Mouse (Mus musculus): ENCODE measurements around the gene Gsto2.

Gsto2 gene

DNA sequence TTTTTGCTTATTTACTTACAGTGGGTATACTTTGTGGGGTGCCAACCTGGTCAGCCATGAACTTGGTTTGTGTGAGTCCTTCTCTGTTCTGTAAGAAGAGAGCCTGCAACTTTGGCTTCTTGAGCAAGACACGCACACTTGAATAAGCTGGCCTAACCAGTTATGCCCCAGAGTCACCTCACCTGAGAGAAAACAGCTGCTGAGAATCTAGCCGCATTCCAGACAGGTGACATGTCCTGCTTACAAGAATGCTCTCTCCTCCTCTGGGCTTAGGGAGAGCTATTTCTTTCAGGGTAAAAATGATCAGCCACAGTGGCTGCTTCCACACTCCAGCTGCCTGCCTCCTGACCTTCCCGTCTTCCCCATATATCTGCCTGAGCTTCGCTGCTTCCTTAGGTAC, 63.7 kb downstream of the Gsto2 start:
- DNase-seq: no peak

DNA sequence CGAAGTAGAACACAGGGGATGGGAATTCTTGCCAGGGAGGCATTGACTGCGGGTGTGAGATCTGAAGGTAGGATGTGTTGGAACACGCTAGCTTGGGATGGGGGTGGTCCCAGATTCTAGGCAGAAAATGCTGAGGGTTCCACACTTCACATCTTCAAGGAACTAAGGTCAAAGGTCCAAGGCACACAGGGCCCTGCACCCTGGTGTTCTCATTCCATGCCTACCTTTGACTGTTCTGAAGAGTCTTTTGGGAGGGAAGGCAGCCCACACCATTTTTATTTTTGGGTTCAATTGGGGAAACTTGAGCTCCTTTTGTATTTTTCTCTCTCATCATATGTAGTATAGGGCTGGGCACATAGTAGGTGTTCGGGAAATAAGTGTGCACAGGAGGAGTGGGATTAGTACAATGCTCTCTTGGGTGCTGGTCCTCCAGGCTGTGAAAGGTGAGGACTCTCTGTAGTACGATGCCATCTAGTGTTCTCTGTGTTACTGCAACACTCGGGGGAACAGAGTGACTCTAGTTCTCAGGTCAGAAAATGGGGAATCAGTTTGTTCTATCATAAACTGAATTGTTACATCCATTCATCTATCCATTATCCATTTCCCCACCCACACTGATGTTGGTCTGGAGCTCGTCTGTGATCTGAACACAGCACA, 66.8 kb downstream of the Gsto2 start:
- no peak for DNase-seq

DNA sequence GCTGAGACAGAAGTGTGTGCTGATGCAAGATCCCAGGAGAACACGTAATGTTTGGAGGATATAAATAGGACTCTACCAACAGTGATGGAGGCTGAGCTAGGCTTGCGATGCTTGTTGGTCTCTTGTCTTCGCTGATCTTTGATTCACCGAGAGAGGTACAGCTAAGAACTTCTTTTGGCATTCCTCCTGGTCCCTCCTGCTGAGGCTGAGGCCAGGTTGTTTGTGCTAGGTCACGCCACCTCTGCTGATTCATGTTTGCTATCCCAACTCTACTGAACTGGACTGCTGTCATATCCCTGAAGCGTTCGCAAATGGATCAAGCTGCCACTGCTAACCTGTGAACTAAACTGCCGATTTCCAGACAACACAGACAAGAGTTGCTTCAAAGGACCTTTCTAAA, 68.8 kb downstream of the Gsto2 start:
- no peak for DNase-seq

DNA sequence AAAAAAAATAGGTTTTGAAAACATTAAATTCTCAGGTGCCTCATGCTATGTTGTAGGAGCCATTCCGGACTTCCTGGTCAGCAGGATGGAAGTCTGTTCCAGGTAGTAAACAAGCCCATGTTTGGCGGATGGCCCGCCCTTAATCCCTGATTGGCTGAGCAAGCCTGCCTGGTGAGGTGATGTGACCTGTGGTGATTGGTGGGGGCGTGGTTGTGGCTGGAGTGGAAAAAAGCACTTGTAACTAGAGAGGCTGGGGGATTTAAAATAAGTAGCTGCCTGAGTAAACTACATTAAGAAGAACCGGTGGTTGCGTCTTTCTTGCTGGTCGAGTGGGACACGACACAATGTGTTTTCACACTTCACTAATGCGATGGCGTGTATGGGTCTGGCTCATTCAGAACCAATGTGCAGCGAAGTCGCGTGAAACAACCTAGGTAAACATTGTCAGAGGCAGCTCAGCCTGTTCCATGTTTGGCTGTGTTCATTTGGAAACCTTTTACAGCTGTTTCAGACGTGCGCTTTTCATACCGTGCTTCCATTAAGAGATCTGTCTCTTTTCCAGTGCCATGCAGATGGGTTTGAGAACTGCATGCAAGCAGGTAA, 69.4 kb downstream of the Gsto2 start:
- no peak for DNase-seq

DNA sequence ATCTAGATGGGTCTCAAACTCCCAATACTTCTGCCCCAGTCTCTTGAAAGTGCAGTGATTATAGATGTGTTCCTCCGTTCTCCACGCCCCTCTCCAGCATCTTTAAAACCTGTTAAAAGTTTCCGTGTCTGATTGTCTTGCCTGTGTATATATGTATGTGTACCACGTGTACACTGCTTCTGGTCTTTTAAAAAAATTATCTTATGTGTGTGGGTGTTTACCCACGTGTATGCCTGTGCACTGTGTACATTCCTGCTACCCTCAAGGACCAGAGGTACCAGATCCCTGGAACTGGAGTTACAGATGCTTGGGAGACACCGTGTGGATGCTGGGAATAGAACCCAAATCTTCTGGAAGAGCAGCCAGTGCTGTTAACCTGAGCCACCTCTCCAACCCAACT, 70.2 kb downstream of the Gsto2 start:
- DNase-seq: no peak
